Mouse (Mus musculus) bone marrow macrophage, adult 2 months (primary cell): ENCODE results near the gene Cd44.

Experiments used
- CTCF ChIP-seq: IDR thresholded peaks from 2 replicates; pipeline ENCODE4 v1.5.1; 2012; ENCODE audit warnings: low read depth, mild to moderate bottlenecking, low read length, moderate library complexity
- POLR2A ChIP-seq: IDR thresholded peaks from 2 replicates; pipeline ENCODE4 v1.6.1; 2012; ENCODE audit warnings: mild to moderate bottlenecking, low read depth, low read length, borderline replicate concordance

DNA sequence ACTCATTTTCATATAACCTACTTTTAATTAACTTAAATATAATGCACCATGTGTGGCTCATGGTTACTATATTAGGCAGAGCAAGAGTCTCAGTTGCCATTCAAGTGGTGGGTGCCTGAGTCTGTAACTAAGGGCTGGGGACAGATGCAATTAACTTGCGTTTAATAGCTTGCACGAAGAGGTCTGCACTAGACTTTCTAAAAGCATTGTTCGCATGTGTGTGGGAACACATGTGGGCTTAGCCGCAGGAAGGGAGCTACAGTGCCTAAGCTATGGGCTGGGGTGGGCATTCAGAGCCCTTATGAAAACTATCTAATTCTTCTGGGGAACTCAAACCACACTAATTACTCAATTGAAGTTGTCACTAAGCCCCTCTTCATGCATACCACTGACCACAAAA is 37.4 kb downstream of the Cd44 start:
- TF ChIP-seq CTCF: no peak
- no peak for TF ChIP-seq POLR2A
